Comparison of ENCODE assay signal across 13 mouse cellular contexts in the genomic region with DNA sequence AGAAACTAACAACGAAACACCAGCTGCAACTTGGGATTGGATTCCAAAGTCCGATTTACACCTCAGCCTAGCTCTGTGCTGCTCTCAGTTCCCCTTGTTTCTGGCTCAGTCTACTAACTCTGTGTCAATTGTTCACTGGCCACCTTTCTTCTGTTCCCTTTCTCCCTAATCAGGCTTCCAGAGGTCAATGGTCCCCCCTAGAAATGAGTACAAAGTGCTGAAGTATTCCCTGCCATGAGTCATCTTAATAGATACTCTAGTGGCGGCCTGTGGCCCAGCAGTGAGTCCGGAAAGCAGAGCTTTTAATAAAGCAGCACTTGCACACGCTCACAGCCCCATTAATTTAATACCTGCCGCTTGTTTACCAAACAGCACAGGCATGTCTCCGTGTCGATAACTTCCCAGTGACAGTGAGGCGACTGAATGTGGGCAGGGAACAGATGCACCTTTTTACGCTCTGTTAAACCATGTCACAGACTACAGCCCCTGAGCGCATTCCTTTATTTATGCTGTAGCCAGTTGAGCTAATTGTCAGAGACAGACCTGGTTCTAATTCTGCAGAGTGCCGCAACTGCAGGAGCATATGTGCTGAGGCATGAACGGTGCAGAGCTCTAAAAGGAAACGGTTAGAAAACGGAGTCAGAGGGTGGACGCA.
DNase-seq lines count a peak whose midpoint lies in the region; ATAC-seq and TF ChIP-seq lines count a peak whose summit lies in the region.
"Had no signal": no experiment of that assay in that cellular context is flagged by ENCODE, and none has a peak within 500 bp of the region (broad histone marks: within the 10 kb centered on the region; RNA-seq: fewer than 3 reads in every experiment).

No protein-coding gene starts in this region.

- no peak overlapping the region for H3K27ac ChIP-seq in forebrain, embryonic 15.5 days (replicated peaks)
- H3K27ac ChIP-seq in forebrain, embryonic 11.5 days (ENCODE audit: low read depth, low read length), result no peak overlapping the region
- no peak overlapping the region for H3K27ac ChIP-seq in intestine, embryonic 15.5 days
- peak overlapping the region; percentile 15; the same call in 1 of the 2 replicates for H3K27ac ChIP-seq in limb, embryonic 14.5 days (replicated peaks; ENCODE audit: low read depth, low read length)

- no peak for DNase-seq in forebrain, embryonic 11.5 days (ENCODE audit: low spot score)
- DNase-seq in embryo, embryonic 10.5 days (ENCODE audit: low spot score), result peak; percentile 17
- DNase-seq in limb, embryonic 14.5 days (ENCODE audit: low spot score), result no peak
- no peak for DNase-seq in left cerebral cortex, postnatal 10 days (ENCODE audit: extremely low spot score in 1 of 2, low spot score in 2 of 2)
- no peak for DNase-seq in layer of hippocampus, postnatal 10 days (ENCODE audit: low spot score in 2 of 2)
- no peak for DNase-seq in adipocyte (ENCODE audit: low spot score)
- DNase-seq: adrenal gland, postnatal 14 days; heart, postnatal 14 days; liver; right cerebral cortex, postnatal 4 days; thymus, postnatal 14 days had no signal

- no peak overlapping the region for H3K4me2 ChIP-seq in forebrain, embryonic 15.5 days (replicated peaks)
- no peak overlapping the region for H3K4me2 ChIP-seq in forebrain, embryonic 11.5 days (ENCODE audit: low read depth, low read length, severe bottlenecking)
- H3K4me2 ChIP-seq in intestine, embryonic 15.5 days (replicated peaks), result no peak overlapping the region
- peak overlapping the region; percentile 35 for H3K4me2 ChIP-seq in limb, embryonic 14.5 days (replicated peaks; ENCODE audit: low read depth, low read length, severe bottlenecking)

- intact Hi-C loops in left cerebral cortex, postnatal 10 days (cut with DNase I), result no loop called here

- H3K4me3 ChIP-seq in forebrain, embryonic 15.5 days, result no peak overlapping the region
- H3K4me3 ChIP-seq in forebrain, embryonic 11.5 days (ENCODE audit: low read depth, low read length), result no peak overlapping the region
- H3K4me3 ChIP-seq in intestine, embryonic 15.5 days (replicated peaks), result no peak overlapping the region
- no peak overlapping the region for H3K4me3 ChIP-seq in limb, embryonic 14.5 days (replicated peaks; ENCODE audit: low read length)

- peak; percentile 43; the same call in 1 of the 2 replicates for ATAC-seq in forebrain, embryonic 15.5 days (replicated peaks)
- ATAC-seq in forebrain, embryonic 11.5 days (replicated peaks; ENCODE audit: low FRiP score), result no peak
- peak; percentile 62 for ATAC-seq in intestine, embryonic 15.5 days
- peak; percentile 24; the same call in 1 of the 2 replicates for ATAC-seq in limb, embryonic 14.5 days (ENCODE audit: low FRiP score, low read depth)

- H3K4me1 ChIP-seq in forebrain, embryonic 15.5 days, result 0 out of 2 replicates have a peak, but pooled peaks cover 3% of the 10 kb centered on the region
- H3K4me1 ChIP-seq in forebrain, embryonic 11.5 days (replicated peaks; ENCODE audit: control insufficient read depth, insufficient read depth, low read length), result no peaks in the 10 kb centered on the region
- no peaks in the 10 kb centered on the region for H3K4me1 ChIP-seq in intestine, embryonic 15.5 days (replicated peaks)
- H3K4me1 ChIP-seq in limb, embryonic 14.5 days (ENCODE audit: control insufficient read depth, insufficient read depth, low read length), result peaks cover 34% of the 10 kb centered on the region

- 41% methylated on average over 16 of the region's 16 CpGs for WGBS in forebrain, embryonic 15.5 days
- 56% methylated on average over 16 of the region's 16 CpGs for WGBS in forebrain, embryonic 11.5 days
- 71% methylated on average over 16 of the region's 16 CpGs for WGBS in intestine, embryonic 15.5 days
- WGBS in limb, embryonic 14.5 days, result 21% methylated on average over 16 of the region's 16 CpGs

- no peaks in the 10 kb centered on the region for H3K36me3 ChIP-seq in forebrain, embryonic 15.5 days
- no peaks in the 10 kb centered on the region for H3K36me3 ChIP-seq in forebrain, embryonic 11.5 days (ENCODE audit: control insufficient read depth, insufficient read depth, low read length)
- no peaks in the 10 kb centered on the region for H3K36me3 ChIP-seq in intestine, embryonic 15.5 days
- no peaks in the 10 kb centered on the region for H3K36me3 ChIP-seq in limb, embryonic 14.5 days (ENCODE audit: control insufficient read depth, insufficient read depth, low read length)

- H3K9me3 ChIP-seq in forebrain, embryonic 15.5 days, result no peaks in the 10 kb centered on the region
- H3K9me3 ChIP-seq in forebrain, embryonic 11.5 days (ENCODE audit: control insufficient read depth, low read length), result no peaks in the 10 kb centered on the region
- no peaks in the 10 kb centered on the region for H3K9me3 ChIP-seq in intestine, embryonic 15.5 days
- no peaks in the 10 kb centered on the region for H3K9me3 ChIP-seq in limb, embryonic 14.5 days (ENCODE audit: control insufficient read depth, low read length)

- no peak overlapping the region for H3K9ac ChIP-seq in forebrain, embryonic 15.5 days (replicated peaks)
- H3K9ac ChIP-seq in forebrain, embryonic 11.5 days (ENCODE audit: low read length), result no peak overlapping the region
- H3K9ac ChIP-seq in intestine, embryonic 15.5 days, result no peak overlapping the region
- H3K9ac ChIP-seq in limb, embryonic 14.5 days (ENCODE audit: low read depth, low read length, severe bottlenecking), result no peak overlapping the region

- no peak for TF ChIP-seq POLR2A in limb, embryonic 14.5 days (IDR thresholded peaks at IDR 0.05; ENCODE audit: borderline replicate concordance, extremely low read depth, insufficient read depth, insufficient read length)

- no peaks in the 10 kb centered on the region for H3K27me3 ChIP-seq in forebrain, embryonic 15.5 days
- no peaks in the 10 kb centered on the region for H3K27me3 ChIP-seq in forebrain, embryonic 11.5 days (ENCODE audit: control insufficient read depth, insufficient read depth, low read length)
- no peaks in the 10 kb centered on the region for H3K27me3 ChIP-seq in intestine, embryonic 15.5 days (replicated peaks)
- no peaks in the 10 kb centered on the region for H3K27me3 ChIP-seq in limb, embryonic 14.5 days (ENCODE audit: control insufficient read depth, insufficient read depth, low read length)
